Mouse (Mus musculus) neural tube, embryonic 11.5 days (tissue): ENCODE measurements around the gene Fam216b. TPM values are rescaled to one million over a fixed set of nuclear protein-coding genes. Genes with fewer than 3 reads are reported as not detected.

ENCODE experiments used
- ATAC-seq: fragments of 200-750 bp; cut with Nextera tagmentation; 2 replicates; pipeline ENCODE4 v1.8.0; 2017; ENCODE audit warnings: moderate number of reproducible peaks, mild to moderate bottlenecking, moderate TSS enrichment, moderate library complexity; ENCODE audit not compliant: insufficient read depth, low FRiP score, low TSS enrichment
- DNase-seq: peaks from one replicate; pipeline ENCODE4 v3.0.0-alpha.2; 2015; ENCODE audit warnings: low spot score
- H3K27ac ChIP-seq: fragments of 300-500 bp; sonication (generic); 2 replicates; pipeline ENCODE4 v1.5.1; 2014; ENCODE audit warnings: low read depth, mild to moderate bottlenecking, low read length
- H3K27me3 ChIP-seq: fragments of 300-500 bp; sonication (generic); 2 replicates; pipeline ENCODE4 v1.6.1; 2014; ENCODE audit warnings: mild to moderate bottlenecking, low read length, mixed read lengths; ENCODE audit not compliant: control insufficient read depth, insufficient read depth
- H3K36me3 ChIP-seq: fragments of 300-500 bp; sonication (generic); 2 replicates; pipeline ENCODE4 v1.6.1; 2014; ENCODE audit warnings: mild to moderate bottlenecking, low read length, moderate library complexity, mixed read lengths; ENCODE audit not compliant: control insufficient read depth, insufficient read depth
- H3K4me1 ChIP-seq: fragments of 300-500 bp; sonication (generic); 2 replicates; pipeline ENCODE4 v1.6.1; 2014; ENCODE audit warnings: low read length, mixed read lengths; ENCODE audit not compliant: control insufficient read depth, insufficient read depth
- H3K4me2 ChIP-seq: fragments of 300-500 bp; sonication (generic); 2 replicates; pipeline ENCODE4 v1.6.1; 2014; ENCODE audit warnings: low read depth, mild to moderate bottlenecking, moderate library complexity
- H3K4me3 ChIP-seq: fragments of 300-500 bp; sonication (generic); 2 replicates; pipeline ENCODE4 v1.5.1; 2014; ENCODE audit warnings: low read depth, low read length
- H3K9ac ChIP-seq: fragments of 300-500 bp; sonication (generic); 2 replicates; pipeline ENCODE4 v1.6.1; 2014; ENCODE audit warnings: mild to moderate bottlenecking, low read length
- H3K9me3 ChIP-seq: fragments of 300-500 bp; sonication (generic); 2 replicates; pipeline ENCODE4 v1.6.1; 2016; ENCODE audit warnings: low read length; ENCODE audit not compliant: control insufficient read depth
- WGBS: fragments of 180-500 bp; shearing (Covaris S2); extraction: QIAGEN DNeasy Blood & Tissue Kit; methylation state at CpG from one replicate; pipeline ENCODE4 v1.1.7; 2014; 5-methylcytosine and 5-hydroxymethylcytosine counted together
- polyA plus RNA-seq: library from polyadenylated mRNA; unstranded; fragments of >200 nt; fragmentation: Nextera tagmentation; extraction: Ambion mirVana; gene quantifications from 2 replicates; pipeline ENCODE4 v1.2.1, GENCODE M21; 2014

Gene Fam216b
- polyA plus RNA-seq, 1 experiment from 2014 or later, result not detected

- H3K27me3 ChIP-seq, result no peaks in the 10 kb centered on the region
- no peak overlapping the region for H3K27ac ChIP-seq
- no peak overlapping the region for H3K9ac ChIP-seq
- no peaks in the 10 kb centered on the region for H3K36me3 ChIP-seq
- H3K9me3 ChIP-seq, result no peaks in the 10 kb centered on the region
- peak; percentile 65; the same call in 1 of the 2 replicates for ATAC-seq
- no peaks in the 10 kb centered on the region for H3K4me1 ChIP-seq
- DNase-seq, result peak; percentile 39
- H3K4me3 ChIP-seq, result no peak overlapping the region
- H3K4me2 ChIP-seq, result no peak overlapping the region
- WGBS, result 59% methylated on average over 9 of the region's 9 CpGs
Observed at GRCm38 (mm10) chr14:78059878-78060608, 28.8 kb downstream of the Fam216b start.

DNA sequence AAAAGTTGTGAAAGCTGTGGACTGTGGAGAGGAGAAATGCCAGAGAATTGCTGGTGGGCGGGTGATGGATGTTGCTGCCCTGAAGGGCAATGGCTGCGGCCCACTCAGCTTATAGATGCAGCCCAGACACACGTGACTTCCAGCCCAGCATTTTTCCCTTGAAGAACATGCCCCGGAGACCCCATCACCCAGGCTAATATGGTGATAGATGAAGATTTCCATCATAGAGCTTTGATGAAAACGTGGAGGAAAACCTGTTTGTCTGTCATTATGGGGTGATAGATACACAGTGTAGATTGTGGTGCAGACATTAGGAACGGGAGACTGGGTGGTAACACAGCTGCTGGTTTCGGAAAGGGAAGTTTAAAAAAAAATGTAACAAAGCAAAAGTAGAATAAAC, 31.4 kb downstream of the Fam216b start:
- Histone ChIP-seq H3K4me3 (no peak overlapping the region), H3K4me2 (no peak overlapping the region), H3K36me3 (no peaks in the 10 kb centered on the region), H3K27ac (no peak overlapping the region), H3K27me3 (no peaks in the 10 kb centered on the region), H3K9me3 (no peaks in the 10 kb centered on the region), H3K4me1 (no peaks in the 10 kb centered on the region), H3K9ac (no peak overlapping the region)
- WGBS, result 76% methylated on average over 7 of the region's 7 CpGs
- no peak for ATAC-seq
- peak; percentile 33 for DNase-seq

DNA sequence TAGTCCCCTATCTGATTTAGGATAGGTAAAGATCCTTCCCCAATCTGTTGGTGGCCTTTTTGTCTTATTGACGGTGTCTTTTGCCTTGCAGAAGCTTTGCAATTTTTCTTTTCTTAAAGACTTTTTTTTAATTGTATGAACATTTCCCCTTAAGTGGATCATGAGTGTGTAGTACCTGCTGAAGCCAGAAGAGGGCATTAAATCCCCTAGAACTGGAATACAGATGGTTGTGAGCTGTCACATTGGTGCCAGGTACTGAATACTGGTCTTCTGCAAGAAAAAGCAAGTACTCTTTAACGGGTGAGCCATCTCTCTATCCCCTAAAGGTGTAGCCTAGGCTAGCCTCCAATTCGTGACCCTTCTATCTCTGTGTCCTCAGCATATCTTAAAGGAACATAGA, 32.4 kb downstream of the Fam216b start:
- Histone ChIP-seq H3K36me3 (no peaks in the 10 kb centered on the region), H3K9me3 (no peaks in the 10 kb centered on the region), H3K4me2 (no peak overlapping the region), H3K27ac (no peak overlapping the region), H3K4me3 (no peak overlapping the region), H3K9ac (no peak overlapping the region), H3K4me1 (no peaks in the 10 kb centered on the region), H3K27me3 (no peaks in the 10 kb centered on the region)
- 84% methylated on average over 3 of the region's 3 CpGs for WGBS
- DNase-seq (no peak), ATAC-seq (no peak)

DNA sequence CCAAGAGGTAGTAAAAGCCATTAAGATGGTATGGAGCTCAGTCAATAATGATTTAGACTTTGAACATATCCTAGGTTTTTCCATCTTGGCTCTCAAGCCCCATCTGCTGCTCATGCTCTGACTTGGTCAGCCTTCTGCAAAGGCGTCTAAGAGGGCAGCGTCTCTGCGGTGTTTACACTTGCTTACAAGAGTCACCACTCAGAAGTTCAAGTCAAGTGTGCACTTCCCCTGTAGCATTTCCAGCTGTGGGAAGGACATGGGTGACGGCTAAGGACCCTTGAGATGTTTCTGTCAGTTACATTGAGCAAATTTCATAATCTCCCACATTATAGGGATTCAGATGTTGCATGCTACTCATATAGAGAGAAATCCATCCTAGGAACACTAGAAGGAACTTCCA, 40.1 kb downstream of the Fam216b start:
- 85% methylated on average over 4 of the region's 4 CpGs for WGBS
- Histone ChIP-seq H3K9me3 (no peaks in the 10 kb centered on the region), H3K36me3 (no peaks in the 10 kb centered on the region), H3K27me3 (no peaks in the 10 kb centered on the region), H3K4me2 (no peak overlapping the region), H3K9ac (no peak overlapping the region), H3K4me3 (no peak overlapping the region), H3K27ac (no peak overlapping the region), H3K4me1 (no peaks in the 10 kb centered on the region)
- no peak for DNase-seq
- ATAC-seq, result no peak

- H3K9me3 ChIP-seq, result no peaks in the 10 kb centered on the region
- no peak overlapping the region for H3K27ac ChIP-seq
- DNase-seq (no peak), ATAC-seq (no peak)
- no peaks in the 10 kb centered on the region for H3K27me3 ChIP-seq
- H3K4me3 ChIP-seq, result no peak overlapping the region
- no peak overlapping the region for H3K9ac ChIP-seq
- 82% methylated on average over 3 of the region's 3 CpGs for WGBS
- no peaks in the 10 kb centered on the region for H3K36me3 ChIP-seq
- H3K4me1 ChIP-seq, result no peaks in the 10 kb centered on the region
- no peak overlapping the region for H3K4me2 ChIP-seq
Observed at GRCm38 (mm10) chr14:78048258-78048657, 40.5 kb downstream of the Fam216b start.

DNA sequence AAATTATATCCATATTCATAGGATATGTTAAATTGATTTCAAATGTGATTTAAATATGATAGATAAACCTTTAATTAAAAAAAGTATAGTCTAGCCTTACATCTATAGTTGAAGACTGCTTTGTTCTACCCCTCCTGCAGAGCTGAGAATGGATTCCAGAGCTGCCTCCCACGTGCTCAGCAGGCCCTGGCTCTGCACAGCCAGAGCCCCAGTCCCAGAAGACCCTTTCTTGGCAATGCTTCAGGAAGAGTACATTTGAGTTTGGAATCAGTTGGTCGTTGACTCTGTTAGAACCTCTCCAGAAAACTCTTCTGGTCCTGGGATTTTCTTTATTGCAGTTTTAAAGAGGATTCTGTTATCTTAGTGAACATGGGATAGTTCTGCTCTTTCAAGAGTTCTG, 45.7 kb downstream of the Fam216b start:
- Histone ChIP-seq H3K4me2 (no peak overlapping the region), H3K9me3 (no peaks in the 10 kb centered on the region), H3K9ac (no peak overlapping the region), H3K27ac (no peak overlapping the region), H3K27me3 (no peaks in the 10 kb centered on the region), H3K4me1 (no peaks in the 10 kb centered on the region), H3K4me3 (no peak overlapping the region), H3K36me3 (no peaks in the 10 kb centered on the region)
- DNase-seq, result no peak
- no peak for ATAC-seq
- 42% methylated on average over 2 of the region's 2 CpGs for WGBS

DNA sequence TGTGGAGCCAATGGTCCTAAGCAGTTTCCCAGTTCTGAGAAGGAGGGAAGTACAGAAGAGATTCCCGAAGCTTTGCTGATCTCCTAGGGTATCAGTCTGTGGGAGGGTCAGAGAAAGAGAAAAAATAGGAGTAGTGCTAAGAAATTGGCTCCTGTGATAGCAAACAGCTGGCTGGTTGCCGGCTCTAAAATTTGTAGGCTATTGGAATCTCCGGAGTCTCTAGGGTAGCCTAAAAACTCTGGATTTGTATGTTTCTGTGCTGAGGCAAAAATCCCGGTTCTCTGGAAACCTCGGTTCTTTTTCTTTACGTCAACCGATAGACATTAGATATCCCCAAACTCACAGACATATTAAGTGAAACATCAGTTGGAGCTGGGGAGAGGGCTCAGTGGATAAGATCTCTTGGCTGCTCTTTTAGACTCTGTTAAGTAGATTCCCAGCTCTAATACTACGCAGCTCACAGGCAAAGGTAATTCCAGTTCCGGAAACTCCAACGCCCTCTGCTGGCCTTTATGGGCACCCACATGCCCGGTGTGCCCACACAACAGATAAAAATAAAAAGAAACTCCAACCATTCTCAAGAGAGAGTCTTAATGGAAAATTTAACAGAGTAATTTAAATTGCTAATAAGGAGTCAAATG, 46.8 kb downstream of the Fam216b start:
- no peak for DNase-seq
- H3K27ac ChIP-seq, result no peak overlapping the region
- H3K4me1 ChIP-seq, result no peaks in the 10 kb centered on the region
- H3K36me3 ChIP-seq, result no peaks in the 10 kb centered on the region
- WGBS, result 84% methylated on average over 11 of the region's 11 CpGs
- H3K9me3 ChIP-seq, result no peaks in the 10 kb centered on the region
- H3K9ac ChIP-seq, result no peak overlapping the region
- no peak overlapping the region for H3K4me3 ChIP-seq
- H3K4me2 ChIP-seq, result no peak overlapping the region
- ATAC-seq, result no peak
- H3K27me3 ChIP-seq, result no peaks in the 10 kb centered on the region

DNA sequence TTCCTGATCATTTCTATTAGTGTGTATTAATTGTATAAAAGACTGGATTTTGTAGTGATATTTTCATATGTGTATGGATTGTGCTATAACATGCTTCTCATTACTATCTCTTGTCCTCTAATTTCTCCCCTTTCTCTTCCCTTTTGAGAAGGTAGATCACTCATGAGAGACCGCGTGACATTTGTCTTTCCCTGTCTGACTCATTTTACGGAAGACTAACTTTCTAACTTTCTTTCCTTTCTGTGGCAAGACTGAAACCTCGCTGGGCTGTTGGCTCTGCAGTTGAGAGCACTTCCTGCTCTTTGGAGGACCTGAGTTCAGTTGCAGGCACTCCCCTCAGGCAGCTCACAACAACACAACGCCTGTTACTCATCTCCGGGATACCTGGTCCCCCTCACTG, 48.2 kb downstream of the Fam216b start:
- Histone ChIP-seq H3K36me3 (no peaks in the 10 kb centered on the region), H3K4me3 (no peak overlapping the region), H3K9ac (no peak overlapping the region), H3K4me2 (no peak overlapping the region), H3K27me3 (no peaks in the 10 kb centered on the region), H3K4me1 (no peaks in the 10 kb centered on the region), H3K9me3 (no peaks in the 10 kb centered on the region), H3K27ac (no peak overlapping the region)
- ATAC-seq (no peak), DNase-seq (no peak)
- WGBS, result 84% methylated on average over 6 of the region's 6 CpGs

- Histone ChIP-seq H3K9ac (no peak overlapping the region), H3K4me2 (no peak overlapping the region), H3K4me1 (no peaks in the 10 kb centered on the region), H3K27ac (no peak overlapping the region), H3K36me3 (no peaks in the 10 kb centered on the region), H3K4me3 (no peak overlapping the region), H3K27me3 (no peaks in the 10 kb centered on the region), H3K9me3 (no peaks in the 10 kb centered on the region)
- no peak for ATAC-seq
- no peak for DNase-seq
- WGBS, result 70% methylated on average over 8 of the region's 8 CpGs
Observed at GRCm38 (mm10) chr14:78038876-78039275, 49.9 kb downstream of the Fam216b start.
